Mouse (Mus musculus) embryonic stem cell, embryonic (primary cell): ENCODE measurements around the gene Ccdc51.
"Not testable (repeated sequence)": the region's sequence is repeated elsewhere in the genome, so short reads cannot be mapped to it uniquely, and the experiment has no call there.

Source experiments
- CTCF ChIA-PET, 4 experiments: fragments of 300-600 bp in 2 of 4; fragments of 350-600 bp in 2 of 4; sonication (Branson Sonifier 250); formaldehyde crosslinking; loops; one replicate each; lab custom pipeline; 2022; ENCODE audit warnings: inconsistent platforms in 2 of 4; lab: Charles Lee
- POLR2A ChIA-PET, 4 experiments: fragments of 300-600 bp in 2 of 4; fragments of 350-600 bp in 2 of 4; sonication (Branson Sonifier 250); formaldehyde crosslinking; loops; one replicate each; lab custom pipeline; 2022; ENCODE audit warnings: antibody characterized with exemption in 4 of 4, inconsistent platforms in 1 of 4; lab: Charles Lee

Gene Ccdc51

GRCm38 (mm10) chr9:109118106-109118505 lies 35.8 kb downstream of the Ccdc51 start:
- ChIA-PET POLR2A (interaction anchor here (0.5 to 1.0 kb wide), 5 partner anchors 10 to 757 kb away, joined by 3 read pairs; partner anchors contain the start of gene Shisa5 (in 1 of the 4)), CTCF (interaction anchor here in 1 of 4 experiments (1.3 kb wide), 1 partner anchor 30 kb away, joined by 4 read pairs; no protein-coding TSS in a partner anchor)

DNA sequence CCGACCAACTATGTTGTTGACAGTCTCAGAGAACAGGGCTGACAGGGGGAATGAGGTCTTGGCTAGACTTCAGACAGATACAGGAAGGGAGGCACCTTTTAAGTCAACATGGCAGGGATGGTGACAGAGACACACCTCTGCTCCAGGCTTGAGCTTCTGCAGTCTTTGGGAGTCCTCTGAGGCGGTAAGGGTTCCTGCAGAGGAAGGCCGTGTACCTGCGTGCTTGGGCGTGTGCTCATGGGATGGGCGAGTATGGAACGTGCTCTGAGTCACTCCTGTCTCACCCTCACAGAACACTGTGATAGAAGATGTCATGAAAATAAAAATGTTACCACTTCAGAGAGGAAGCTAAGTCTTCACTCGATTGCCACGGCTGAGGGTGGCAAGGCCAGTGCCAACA lies 37.3 kb downstream of the Ccdc51 start:
- ChIA-PET CTCF (interaction anchor here in 1 of 4 experiments (4.3 kb wide), 1 partner anchor 32 kb away, joined by 33 read pairs; no protein-coding TSS in a partner anchor), POLR2A (interaction anchor here in 2 of 4 experiments (0.5 to 1.5 kb wide), 6 partner anchors 24 to 66 kb away, joined by 3 to 9 read pairs (median 4); partner anchors contain the start of genes Ccdc51 (in 1 of the 2), Plxnb1 (in 1 of the 2) and Tma7 (in 1 of the 2))

DNA sequence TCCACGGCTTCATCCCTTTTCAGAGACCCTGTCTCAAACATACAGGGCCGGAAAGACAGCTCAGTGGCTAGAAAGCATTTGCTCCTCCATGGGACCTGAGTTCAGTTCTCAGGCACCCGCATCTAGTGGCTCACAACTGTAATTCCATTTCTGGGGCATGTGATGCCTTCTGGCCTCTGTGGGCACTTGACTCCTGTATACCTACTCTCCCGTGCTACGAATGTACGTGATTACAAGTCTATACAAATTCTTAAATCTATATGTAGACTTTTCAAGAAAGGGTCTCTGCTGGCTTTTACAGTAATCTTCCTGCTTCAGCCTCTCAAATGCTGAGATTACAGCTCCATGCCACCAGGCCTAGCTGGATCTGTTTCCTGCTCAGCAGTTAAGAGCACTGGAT lies 38.7 kb downstream of the Ccdc51 start:
- ChIA-PET POLR2A (interaction anchor here in 3 of 4 experiments (0.6 to 1.5 kb wide), 8 partner anchors 25 to 278 kb away, joined by 3 to 6 read pairs (median 3); partner anchors contain the start of genes Ccdc51 (in 1 of the 3) and Tma7 (in 1 of the 3)), CTCF (interaction anchor here in 3 of 4 experiments (0.6 to 4.3 kb wide), 5 partner anchors 19 to 120 kb away, joined by 3 to 33 read pairs (median 3); no protein-coding TSS in a partner anchor)

DNA sequence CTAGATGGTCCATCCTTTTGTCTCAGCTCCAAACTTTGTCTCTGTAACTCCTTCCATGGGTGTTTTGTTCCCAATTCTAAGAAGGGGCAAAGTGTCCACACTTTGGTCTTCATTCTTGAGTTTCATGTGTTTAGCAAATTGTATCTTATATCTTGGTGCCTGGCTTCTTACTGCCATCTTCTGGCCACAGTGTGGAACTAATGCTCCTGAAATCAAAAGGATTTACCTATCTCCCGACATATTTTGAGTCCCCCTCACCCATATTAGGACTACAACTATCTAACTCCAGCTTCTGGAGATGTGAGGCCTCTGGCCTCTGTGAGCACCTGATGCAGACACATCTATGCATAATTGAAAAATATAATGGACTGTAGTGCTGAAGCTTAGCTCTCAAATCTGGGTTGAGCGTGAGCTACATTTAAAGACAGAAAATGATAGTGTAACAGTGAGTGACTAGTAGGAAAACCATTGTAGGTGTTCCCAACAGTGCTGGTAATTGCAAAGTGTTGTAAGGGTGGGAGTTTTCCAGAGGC lies 40.3 kb downstream of the Ccdc51 start:
- CTCF ChIA-PET = interaction anchor here (0.5 to 4.3 kb wide), 22 partner anchors 10 to 943 kb away, joined by 3 to 33 read pairs (median 6); partner anchors contain the start of genes Ccdc51 (in 1 of the 4), Plxnb1 (in 1 of the 4), Tma7 (in 1 of the 4) and Trex1 (in 1 of the 4)
- POLR2A ChIA-PET = interaction anchor here in 3 of 4 experiments (0.6 to 1.9 kb wide), 10 partner anchors 16 to 275 kb away, joined by 3 to 7 read pairs (median 4); partner anchors contain the start of gene Plxnb1 (in 1 of the 3)

DNA sequence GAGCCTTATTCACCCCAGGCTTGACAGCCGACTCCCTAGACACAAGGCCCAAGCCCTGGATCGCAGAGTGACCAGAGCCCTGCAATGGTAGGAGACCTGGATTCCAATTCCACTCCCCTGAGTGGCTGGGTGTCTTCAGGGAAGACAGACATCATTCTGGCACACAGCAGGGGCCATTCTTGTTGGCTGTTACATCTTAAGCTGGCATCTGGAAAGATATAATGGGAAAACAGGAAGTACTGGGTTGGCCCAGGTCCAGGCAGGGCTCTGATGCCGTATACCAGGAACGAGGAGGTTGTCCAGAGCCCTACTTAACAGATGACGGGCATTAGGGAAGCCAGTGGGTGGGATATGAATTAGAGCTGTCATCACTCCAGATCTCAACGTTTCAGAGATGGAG lies 41.0 kb downstream of the Ccdc51 start:
- ChIA-PET CTCF (interaction anchor here (0.5 to 4.3 kb wide), 19 partner anchors 11 to 943 kb away, joined by 3 to 33 read pairs (median 6); partner anchors contain the start of genes Ccdc51 (in 1 of the 4), Tma7 (in 1 of the 4) and Trex1 (in 1 of the 4)), POLR2A (interaction anchor here in 3 of 4 experiments (0.9 to 1.9 kb wide), 8 partner anchors 9 to 37 kb away, joined by 3 to 7 read pairs (median 4); no protein-coding TSS in a partner anchor)

DNA sequence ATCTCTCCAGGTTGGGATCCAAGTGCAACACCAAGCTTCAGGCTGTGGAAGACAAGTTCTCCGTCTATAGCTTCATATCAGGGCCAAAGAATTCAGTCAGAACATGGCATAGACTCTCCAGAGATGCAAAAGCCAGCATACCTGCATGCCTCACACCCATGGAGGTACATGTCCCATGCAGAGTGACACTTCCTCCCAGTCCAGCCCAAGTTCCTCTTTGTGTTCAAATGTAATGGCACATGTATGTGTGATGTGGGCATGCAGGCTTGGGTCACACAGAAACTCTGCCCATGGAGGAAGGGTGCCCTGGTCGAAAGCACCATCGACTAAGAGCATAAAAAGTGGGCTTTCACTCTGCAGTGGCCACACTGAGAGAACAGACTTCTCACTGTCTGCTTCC lies 41.9 kb downstream of the Ccdc51 start:
- CTCF ChIA-PET = interaction anchor here in 2 of 4 experiments (0.7 to 2.8 kb wide), 3 partner anchors 36 to 125 kb away, joined by 3 to 27 read pairs (median 4); no protein-coding TSS in a partner anchor
- POLR2A ChIA-PET = interaction anchor here in 1 of 4 experiments (0.8 to 1.9 kb wide), 3 partner anchors 10 to 42 kb away, joined by 3 to 4 read pairs (median 3); partner anchors contain the start of genes Ccdc51 and Tma7

GRCm38 (mm10) chr9:109125043-109125442 lies 42.8 kb downstream of the Ccdc51 start:
- ChIA-PET CTCF (interaction anchor here in 2 of 4 experiments (0.6 to 1.1 kb wide), 2 partner anchors 398 to 707 kb away, joined by 3 read pairs; partner anchors contain the start of gene Nme6 (in 1 of the 2)), POLR2A (interaction anchor here in 1 of 4 experiments (1.0 to 1.9 kb wide), 2 partner anchors 9 to 11 kb away, joined by 3 to 4 read pairs; no protein-coding TSS in a partner anchor)

DNA sequence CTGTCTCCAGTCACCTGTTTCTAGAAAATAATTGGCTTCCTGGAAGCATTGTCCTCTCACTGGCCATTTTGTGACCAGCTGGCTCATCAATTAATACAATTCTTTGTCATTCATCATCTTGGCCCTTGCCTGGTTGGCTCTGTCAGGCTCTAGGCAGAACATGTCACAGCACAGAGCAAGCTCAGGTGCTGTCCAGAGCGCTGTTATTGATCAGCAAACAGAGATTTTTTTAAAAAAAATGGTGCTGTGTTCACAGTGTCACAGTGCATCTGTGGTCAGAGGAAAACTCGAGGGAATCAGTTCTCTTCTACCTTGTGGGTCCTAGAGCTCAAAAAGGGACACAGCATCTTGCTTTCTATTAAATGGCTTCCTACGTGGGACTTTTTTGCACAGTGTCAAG lies 43.2 kb downstream of the Ccdc51 start:
- ChIA-PET CTCF (interaction anchor here in 2 of 4 experiments (0.6 to 1.1 kb wide), 2 partner anchors 397 to 707 kb away, joined by 3 read pairs; partner anchors contain the start of gene Nme6 (in 1 of the 2)), POLR2A (no interaction called here)

- CTCF ChIA-PET = interaction anchor here in 2 of 4 experiments (0.6 to 1.1 kb wide), 2 partner anchors 126 to 270 kb away, joined by 3 to 4 read pairs; no protein-coding TSS in a partner anchor
- POLR2A ChIA-PET = no interaction called here
Measured at GRCm38 (mm10) chr9:109127076-109127475, 44.8 kb downstream of the Ccdc51 start.

DNA sequence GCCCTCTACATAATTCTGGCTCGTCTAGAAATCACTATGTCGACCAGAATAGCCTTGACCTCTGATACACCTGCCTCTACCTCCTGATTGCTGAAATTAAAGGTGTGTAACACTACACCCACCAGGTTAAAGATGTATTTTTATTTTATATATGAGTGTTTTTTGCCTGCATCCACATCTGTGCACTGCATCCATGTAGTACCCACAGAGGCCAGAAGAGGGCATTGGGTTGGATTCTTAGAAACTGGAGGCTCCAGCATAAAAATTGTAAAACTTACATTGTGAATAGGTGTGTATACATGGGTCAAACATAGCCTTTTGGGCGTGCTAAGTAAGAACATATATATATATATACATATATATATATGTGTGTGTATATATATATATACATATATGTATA lies 45.9 kb downstream of the Ccdc51 start:
- ChIA-PET CTCF (no interaction called here), POLR2A (no interaction called here)

DNA sequence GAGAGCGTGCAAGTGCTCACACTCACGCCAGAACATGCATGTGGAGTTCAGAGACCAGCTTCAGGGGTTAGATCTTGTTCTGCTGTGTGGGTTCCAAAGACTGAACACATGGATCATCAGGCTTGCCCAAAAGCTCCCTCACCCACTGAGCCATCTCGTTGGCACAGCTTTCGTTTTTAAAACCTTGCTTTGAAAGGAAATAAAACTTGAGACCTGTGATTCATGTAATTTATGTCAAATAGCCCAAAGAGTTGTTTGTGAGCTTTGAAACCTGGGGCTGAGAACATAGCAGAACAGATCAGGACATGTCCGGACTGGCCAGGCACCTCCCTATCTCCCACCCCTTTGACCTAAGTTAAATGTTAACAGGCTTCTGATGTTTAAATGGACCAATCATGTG lies 47.8 kb downstream of the Ccdc51 start:
- POLR2A ChIA-PET = no interaction called here
- CTCF ChIA-PET = no interaction called here

GRCm38 (mm10) chr9:109140414-109140813 lies 58.1 kb downstream of the Ccdc51 start:
- CTCF ChIA-PET = interaction anchor here in 2 of 4 experiments (0.6 to 0.7 kb wide), 2 partner anchors 10 to 20 kb away, joined by 3 read pairs; no protein-coding TSS in a partner anchor
- POLR2A ChIA-PET = not testable (repeated sequence)
